Mouse (Mus musculus): ENCODE measurements around the gene Nckipsd.

- TF ChIP-seq CTCF (IDR thresholded peaks at IDR 0.05; ENCODE audit: low read depth, low read length) (no peak), TAL1 (conservative IDR thresholded peaks at IDR 0.05; ENCODE audit: low read depth, low read length) (no peak), GATA1 (IDR thresholded peaks at IDR 0.05; ENCODE audit: borderline replicate concordance, low read length) (no peak), GATA2 (IDR thresholded peaks at IDR 0.05; ENCODE audit: borderline replicate concordance, low read depth, low read length) (no peak), POLR2AphosphoS5 (IDR thresholded peaks at IDR 0.05; ENCODE audit: insufficient replicate concordance, low read depth, low read length) (no peak)
These were observed 10.7 kb upstream of the Nckipsd start for GRCm38 (mm10) chr9:108797477-108797876.

All from G1E (cell line).